Comparison of ENCODE assay signal across 27 mouse cellular contexts in the genomic region with DNA sequence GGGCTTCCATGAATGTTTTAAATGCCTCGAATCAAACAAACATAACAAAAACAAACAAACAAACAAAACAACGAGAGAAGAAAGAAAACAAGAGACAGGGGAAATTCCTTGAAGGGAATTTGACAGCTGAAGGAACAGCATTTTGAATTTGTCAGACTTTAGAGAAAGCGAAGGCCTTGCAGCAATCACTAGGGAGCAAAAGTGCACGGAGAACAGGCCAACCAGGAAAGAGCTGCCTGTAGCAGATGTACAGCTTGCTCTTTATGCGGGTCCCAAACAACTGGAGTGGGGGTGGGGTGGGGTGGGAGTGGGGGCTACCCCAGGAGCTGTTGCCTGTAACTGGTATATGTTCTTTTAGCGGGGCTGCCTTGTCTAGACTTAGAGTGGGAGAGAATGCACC. TPM values are rescaled to one million over a fixed set of nuclear protein-coding genes. Genes with fewer than 3 reads are reported as not detected.
DNase-seq lines count a peak whose midpoint lies in the region; ATAC-seq lines count a peak whose summit lies in the region.
"Had no signal": no experiment of that assay in that cellular context is flagged by ENCODE, and none has a peak within 500 bp of the region (broad histone marks: within the 10 kb centered on the region; RNA-seq: fewer than 3 reads in every experiment).

No protein-coding gene starts in this region.

- H3K4me2 ChIP-seq in kidney, embryonic 15.5 days, result no peak overlapping the region
- H3K4me2 ChIP-seq in liver, embryonic 11.5 days, result peak overlapping the region; percentile 1; the same call in 1 of the 2 replicates
- H3K4me2 ChIP-seq in stomach, embryonic 16.5 days (ENCODE audit: low read depth, low read length), result peak overlapping the region; percentile 34
- H3K4me2 ChIP-seq: embryonic facial prominence, embryonic 12.5 days; heart, embryonic 15.5 days; limb, embryonic 13.5 days had no signal

- peak; percentile 57 for DNase-seq in heart, adult 11 months
- DNase-seq in heart, postnatal 25 days (ENCODE audit: low spot score), result no peak
- no peak for DNase-seq in liver, embryonic 11.5 days (ENCODE audit: low spot score)
- no peak for DNase-seq in cerebellum, postnatal 10 days
- DNase-seq in adrenal gland, adult 2 months, result no peak
- no peak for DNase-seq in ovary, adult 18-20 months (ENCODE audit: low spot score)
- DNase-seq: adrenal gland, adult 8-10 months; cerebellum, adult 11-12 months; forebrain, postnatal 0 days; gastrocnemius, adult 2 months; heart, adult 18-20 months; midbrain, embryonic 14.5 days; right cerebral cortex, adult 18-20 months; thymus, postnatal 25 days had no signal

- H3K27ac ChIP-seq in kidney, embryonic 15.5 days, result peak overlapping the region; percentile 82
- H3K27ac ChIP-seq in liver, embryonic 11.5 days (ENCODE audit: low read depth, low read length), result peak overlapping the region; percentile 56; the same call in 1 of the 2 replicates
- H3K27ac ChIP-seq in stomach, embryonic 16.5 days (ENCODE audit: low read length), result peak overlapping the region; percentile 60
- H3K27ac ChIP-seq: embryonic facial prominence, embryonic 12.5 days; gastrocnemius, adult 2 months; heart, embryonic 15.5 days; limb, embryonic 13.5 days had no signal

- H3K9me3 ChIP-seq in kidney, embryonic 15.5 days (replicated peaks), result no peaks in the 10 kb centered on the region
- H3K9me3 ChIP-seq in liver, embryonic 11.5 days (ENCODE audit: control insufficient read depth, low read length), result no peaks in the 10 kb centered on the region
- H3K9me3 ChIP-seq in stomach, embryonic 16.5 days (replicated peaks; ENCODE audit: control insufficient read depth, low read length), result no peaks in the 10 kb centered on the region
- H3K9me3 ChIP-seq: embryonic facial prominence, embryonic 12.5 days; heart, embryonic 15.5 days; limb, embryonic 13.5 days had no signal

- H3K9ac ChIP-seq in kidney, embryonic 15.5 days, result no peak overlapping the region
- no peak overlapping the region for H3K9ac ChIP-seq in liver, embryonic 11.5 days (ENCODE audit: low read depth, low read length)
- no peak overlapping the region for H3K9ac ChIP-seq in stomach, embryonic 16.5 days (ENCODE audit: low read length)
- H3K9ac ChIP-seq: embryonic facial prominence, embryonic 12.5 days; forebrain, postnatal 0 days; heart, embryonic 15.5 days; limb, embryonic 13.5 days had no signal

- 36% methylated on average over 6 of the region's 6 CpGs for WGBS in kidney, embryonic 15.5 days
- WGBS in liver, embryonic 11.5 days, result 49% methylated on average over 6 of the region's 6 CpGs
- WGBS in stomach, embryonic 16.5 days, result 35% methylated on average over 6 of the region's 6 CpGs

- peaks cover 32% of the 10 kb centered on the region for H3K4me1 ChIP-seq in kidney, embryonic 15.5 days
- peaks cover 8% of the 10 kb centered on the region for H3K4me1 ChIP-seq in liver, embryonic 11.5 days (replicated peaks; ENCODE audit: control insufficient read depth, insufficient read depth, low read length)
- H3K4me1 ChIP-seq in stomach, embryonic 16.5 days (ENCODE audit: control insufficient read depth, insufficient read depth, low read length), result peaks cover 4% of the 10 kb centered on the region; the same call in 1 of the 2 replicates
- H3K4me1 ChIP-seq: embryonic facial prominence, embryonic 12.5 days; heart, embryonic 15.5 days had no signal

- H3K36me3 ChIP-seq in kidney, embryonic 15.5 days, result no peaks in the 10 kb centered on the region
- H3K36me3 ChIP-seq in liver, embryonic 11.5 days (ENCODE audit: control insufficient read depth, insufficient read depth, low read length), result no peaks in the 10 kb centered on the region
- no peaks in the 10 kb centered on the region for H3K36me3 ChIP-seq in stomach, embryonic 16.5 days (ENCODE audit: control insufficient read depth, insufficient read depth, low read length)
- H3K36me3 ChIP-seq: embryonic facial prominence, embryonic 12.5 days; heart, embryonic 15.5 days; limb, embryonic 13.5 days had no signal

- no peak overlapping the region for H3K4me3 ChIP-seq in kidney, embryonic 15.5 days (replicated peaks)
- H3K4me3 ChIP-seq in liver, embryonic 11.5 days (ENCODE audit: low read depth, low read length), result no peak overlapping the region
- no peak overlapping the region for H3K4me3 ChIP-seq in stomach, embryonic 16.5 days (replicated peaks; ENCODE audit: low read length)
- H3K4me3 ChIP-seq: embryonic facial prominence, embryonic 12.5 days; gastrocnemius, adult 2 months; heart, embryonic 15.5 days; limb, embryonic 13.5 days had no signal

- no peak for ATAC-seq in kidney, embryonic 15.5 days (replicated peaks; ENCODE audit: low FRiP score)
- ATAC-seq in liver, embryonic 11.5 days (replicated peaks; ENCODE audit: low FRiP score), result 0 out of 2 replicates have a peak, but pooled peaks have one; percentile 26
- ATAC-seq in stomach, embryonic 16.5 days (ENCODE audit: insufficient read depth, low FRiP score), result no peak
- ATAC-seq: forebrain, postnatal 0 days; inflammation-experienced regulatory T-cells, adult 6 months had no signal

- H3K27me3 ChIP-seq in kidney, embryonic 15.5 days, result no peaks in the 10 kb centered on the region
- no peaks in the 10 kb centered on the region for H3K27me3 ChIP-seq in liver, embryonic 11.5 days (replicated peaks; ENCODE audit: control insufficient read depth, insufficient read depth, low read length)
- no peaks in the 10 kb centered on the region for H3K27me3 ChIP-seq in stomach, embryonic 16.5 days (ENCODE audit: control insufficient read depth, insufficient read depth, low read length)
- H3K27me3 ChIP-seq: CH12.LX; embryonic facial prominence, embryonic 12.5 days; heart, embryonic 15.5 days; limb, embryonic 13.5 days had no signal

- intact Hi-C loops in heart, postnatal 25 days (cut with DNase I), result no loop called here

RNA-seq across cellular contexts. Expression of a gene that starts 16.2 kb away (rescaled TPM):
- total RNA-seq in heart, postnatal 25 days (2021), result 10 to 100 TPM; 73.0 to 73.3 TPM
- 69.0 and 77.0 TPM in 2 replicates for polyA plus RNA-seq in kidney, embryonic 15.5 days (2015; fragmentation: Nextera tagmentation; extraction: Ambion mirVana)
- polyA plus RNA-seq in liver, embryonic 11.5 days (2014; fragmentation: Nextera tagmentation; extraction: Ambion mirVana), result 32.2 and 34.9 TPM in 2 replicates
- 50.9 and 58.3 TPM in 2 replicates for polyA plus RNA-seq in stomach, embryonic 16.5 days (2015; fragmentation: Nextera tagmentation; extraction: Ambion mirVana)
- total RNA-seq in adrenal gland, adult 2 months (2021), result 100 to 1,000 TPM; 126 to 127 TPM
- 7.4 and 9.6 TPM in 2 replicates for polyA plus RNA-seq in adrenal gland, adult 2 months (2012; rRNA removed)

RNA-seq across cellular contexts. Expression of a gene that starts 42.0 kb away (rescaled TPM):
- total RNA-seq in heart, postnatal 25 days (2021), result not detected
- not detected in 2 replicates for polyA plus RNA-seq in kidney, embryonic 15.5 days (2015; fragmentation: Nextera tagmentation; extraction: Ambion mirVana)
- not detected in 2 replicates for polyA plus RNA-seq in liver, embryonic 11.5 days (2014; fragmentation: Nextera tagmentation; extraction: Ambion mirVana)
- polyA plus RNA-seq in stomach, embryonic 16.5 days (2015; fragmentation: Nextera tagmentation; extraction: Ambion mirVana), result not detected in 2 replicates
- total RNA-seq in adrenal gland, adult 2 months (2021), result not detected
- polyA plus RNA-seq in adrenal gland, adult 2 months (2012; rRNA removed), result not detected in 2 replicates
- total RNA-seq: adrenal gland, adult 8-10 months; CH12.LX; common myeloid progenitor, adult 5-6 weeks; forebrain, postnatal 0 days; gastrocnemius, adult 2 months; heart, adult 18-20 months; layer of hippocampus, postnatal 10 days; megakaryocyte, adult 5-6 weeks had no signal
- polyA plus RNA-seq: brain, embryonic 14.5 days; embryonic facial prominence, embryonic 12.5 days; forebrain, postnatal 0 days; heart, embryonic 15.5 days; hindbrain, embryonic 11.5 days; inflammation-experienced regulatory T-cells, adult 6 months; limb, embryonic 13.5 days; lung, embryonic 16.5 days; midbrain, embryonic 14.5 days had no signal
